Mouse (Mus musculus) midbrain, embryonic 12.5 days (tissue): ENCODE data around the gene Lmntd1. TPM values are rescaled to one million over a fixed set of nuclear protein-coding genes. Genes with fewer than 3 reads are reported as not detected.
A peak's percentile ranks its signal among the peaks of the same experiment; 100 is the strongest.

Experiments
- ATAC-seq: fragments of 200-750 bp; cut with Nextera tagmentation; 2 replicates; pipeline ENCODE4 v1.8.0; 2017; ENCODE audit warnings: low read depth, moderate TSS enrichment, moderate library complexity; ENCODE audit not compliant: low FRiP score
- H3K27ac ChIP-seq: fragments of 300-500 bp; sonication (generic); replicated peaks from 2 replicates; pipeline ENCODE4 v1.5.1; 2016; ENCODE audit warnings: mild to moderate bottlenecking
- H3K27me3 ChIP-seq: fragments of 300-500 bp; sonication (generic); 2 replicates; pipeline ENCODE4 v1.6.1; 2016; ENCODE audit warnings: mild to moderate bottlenecking
- H3K36me3 ChIP-seq: fragments of 300-500 bp; sonication (generic); 2 replicates; pipeline ENCODE4 v1.6.1; 2016
- H3K4me1 ChIP-seq: fragments of 300-500 bp; sonication (generic); 2 replicates; pipeline ENCODE4 v1.6.1; 2016
- H3K4me2 ChIP-seq: fragments of 300-500 bp; sonication (generic); replicated peaks from 2 replicates; pipeline ENCODE4 v1.6.1; 2016; ENCODE audit warnings: mild to moderate bottlenecking, moderate library complexity
- H3K4me3 ChIP-seq: fragments of 300-500 bp; sonication (generic); 2 replicates; pipeline ENCODE4 v1.5.1; 2016; ENCODE audit warnings: mild to moderate bottlenecking
- H3K9ac ChIP-seq: fragments of 300-500 bp; sonication (generic); replicated peaks from 2 replicates; pipeline ENCODE4 v1.6.1; 2016; ENCODE audit warnings: mild to moderate bottlenecking, moderate library complexity
- H3K9me3 ChIP-seq: fragments of 300-500 bp; sonication (generic); 2 replicates; pipeline ENCODE4 v1.6.1; 2016; ENCODE audit warnings: mild to moderate bottlenecking
- WGBS: fragments of 180-500 bp; shearing (Covaris S2); methylation state at CpG from one replicate; pipeline ENCODE4 v1.1.7; 2016; 5-methylcytosine and 5-hydroxymethylcytosine counted together
- polyA plus RNA-seq: library from polyadenylated mRNA; unstranded; fragments of >200 nt; fragmentation: Nextera tagmentation; extraction: Ambion mirVana; gene quantifications from 2 replicates; pipeline ENCODE4 v1.2.1, GENCODE M21; 2016

Lmntd1 gene
- polyA plus RNA-seq, 1 experiment from 2014 or later = 0.46 TPM

DNA sequence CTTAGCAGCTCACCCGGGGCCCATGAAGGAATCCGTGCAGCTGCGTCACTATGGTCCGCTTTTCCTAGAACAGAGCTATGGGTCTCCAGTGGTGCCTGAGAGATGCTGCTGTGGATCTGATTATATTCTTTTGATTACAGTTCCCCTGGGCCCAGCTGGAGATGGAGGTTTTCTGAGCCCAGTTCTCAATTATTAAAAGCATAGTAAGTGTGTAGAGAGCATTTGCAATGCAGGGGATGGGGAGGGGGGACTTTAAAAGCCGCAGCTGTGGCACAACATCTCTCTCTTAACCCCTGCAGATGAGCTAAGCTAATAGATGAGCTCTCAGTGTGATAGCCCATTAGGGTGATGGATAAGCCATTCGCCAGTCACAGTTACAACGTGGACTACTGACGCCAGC, 233.2 kb downstream of the Lmntd1 start:
- peaks cover 12% of the 10 kb centered on the region for H3K4me1 ChIP-seq
- H3K27me3 ChIP-seq = no peaks in the 10 kb centered on the region
- no peaks in the 10 kb centered on the region for H3K9me3 ChIP-seq
- peak; percentile 62 for ATAC-seq
- no peak overlapping the region for H3K4me2 ChIP-seq
- H3K9ac ChIP-seq = no peak overlapping the region
- H3K27ac ChIP-seq = 0 out of 2 replicates have a peak overlapping the region, but pooled peaks have one; percentile 52
- no peaks in the 10 kb centered on the region for H3K36me3 ChIP-seq
- WGBS = 70% methylated on average over 8 of the region's 8 CpGs
- no peak overlapping the region for H3K4me3 ChIP-seq

- peaks cover 12% of the 10 kb centered on the region for H3K4me1 ChIP-seq
- no peak overlapping the region for H3K27ac ChIP-seq
- no peak for ATAC-seq
- no peaks in the 10 kb centered on the region for H3K36me3 ChIP-seq
- no peak overlapping the region for H3K4me3 ChIP-seq
- no peak overlapping the region for H3K9ac ChIP-seq
- H3K4me2 ChIP-seq = no peak overlapping the region
- H3K27me3 ChIP-seq = no peaks in the 10 kb centered on the region
- H3K9me3 ChIP-seq = no peaks in the 10 kb centered on the region
- 33% methylated on average over 6 of the region's 6 CpGs for WGBS
Observed at GRCm38 (mm10) chr6:145379175-145379574, 234.9 kb downstream of the Lmntd1 start.

GRCm38 (mm10) chr6:145378689-145379088, 235.4 kb downstream of the Lmntd1 start:
- no peak overlapping the region for H3K4me3 ChIP-seq
- H3K4me2 ChIP-seq = no peak overlapping the region
- peaks cover 16% of the 10 kb centered on the region for H3K4me1 ChIP-seq
- no peaks in the 10 kb centered on the region for H3K27me3 ChIP-seq
- no peaks in the 10 kb centered on the region for H3K9me3 ChIP-seq
- no peak overlapping the region for H3K27ac ChIP-seq
- H3K36me3 ChIP-seq = no peaks in the 10 kb centered on the region
- WGBS = 68% methylated on average over 4 of the region's 4 CpGs
- H3K9ac ChIP-seq = no peak overlapping the region
- ATAC-seq = no peak

- no peak for ATAC-seq
- Histone ChIP-seq H3K36me3 (no peaks in the 10 kb centered on the region), H3K27me3 (no peaks in the 10 kb centered on the region), H3K4me3 (no peak overlapping the region), H3K4me2 (no peak overlapping the region), H3K9me3 (no peaks in the 10 kb centered on the region), H3K9ac (no peak overlapping the region), H3K4me1 (peaks cover 15% of the 10 kb centered on the region), H3K27ac (no peak overlapping the region)
- WGBS = 73% methylated on average over 2 of the region's 2 CpGs
Observed at GRCm38 (mm10) chr6:145374372-145374771, 239.7 kb downstream of the Lmntd1 start.

GRCm38 (mm10) chr6:145373712-145374221, 240.4 kb downstream of the Lmntd1 start:
- 47% methylated on average over 7 of the region's 7 CpGs for WGBS
- Histone ChIP-seq H3K36me3 (no peaks in the 10 kb centered on the region), H3K4me2 (no peak overlapping the region), H3K9me3 (no peaks in the 10 kb centered on the region), H3K4me3 (no peak overlapping the region), H3K4me1 (peaks cover 9% of the 10 kb centered on the region), H3K27ac (no peak overlapping the region), H3K27me3 (no peaks in the 10 kb centered on the region), H3K9ac (no peak overlapping the region)
- ATAC-seq = no peak

DNA sequence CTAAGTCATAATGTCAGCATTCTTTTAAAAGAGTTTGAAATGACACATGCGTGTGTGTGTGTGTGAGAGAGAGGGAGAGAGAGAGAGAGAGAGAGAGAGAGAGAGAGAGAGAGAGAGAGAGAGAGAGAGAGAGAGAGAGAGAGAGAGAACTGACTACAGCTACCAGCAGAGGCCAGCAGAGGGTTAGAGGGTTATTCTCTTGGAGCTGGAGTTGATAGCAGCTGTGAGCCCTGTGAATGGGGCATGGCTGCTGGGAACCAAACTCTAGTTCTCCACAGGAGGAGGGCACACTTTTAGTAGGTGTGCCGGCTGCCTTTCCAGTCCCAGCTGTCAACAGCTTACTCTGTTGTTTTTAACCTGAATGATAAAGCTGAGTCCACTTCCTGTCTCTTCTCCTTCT, 242.1 kb downstream of the Lmntd1 start:
- no peak for ATAC-seq
- no peak overlapping the region for H3K9ac ChIP-seq
- WGBS = 55% methylated on average over 2 of the region's 2 CpGs
- H3K4me3 ChIP-seq = no peak overlapping the region
- 0 out of 2 replicates have a peak, but pooled peaks cover 5% of the 10 kb centered on the region for H3K4me1 ChIP-seq
- H3K27ac ChIP-seq = no peak overlapping the region
- H3K27me3 ChIP-seq = no peaks in the 10 kb centered on the region
- no peaks in the 10 kb centered on the region for H3K9me3 ChIP-seq
- H3K4me2 ChIP-seq = no peak overlapping the region
- H3K36me3 ChIP-seq = no peaks in the 10 kb centered on the region

DNA sequence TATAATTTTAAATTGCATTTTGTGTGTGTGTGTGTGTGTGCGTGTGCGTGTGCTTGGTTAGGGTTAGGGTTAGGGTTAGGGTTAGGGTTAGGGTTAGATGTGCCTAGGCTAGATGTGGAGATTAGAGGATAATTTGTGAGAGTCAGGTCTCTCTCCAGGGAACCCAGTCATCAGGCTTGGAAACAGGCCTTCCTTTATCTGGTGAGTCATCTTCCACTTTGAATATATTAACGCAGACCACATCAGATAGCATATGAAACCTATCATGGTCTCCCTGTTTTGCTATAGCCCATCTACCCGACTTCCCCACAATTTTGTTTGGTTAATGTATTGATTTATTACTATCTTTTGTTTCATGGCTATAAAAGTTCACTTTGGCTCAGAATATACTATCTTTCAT, 242.5 kb downstream of the Lmntd1 start:
- ATAC-seq = no peak
- H3K27ac ChIP-seq = no peak overlapping the region
- H3K27me3 ChIP-seq = no peaks in the 10 kb centered on the region
- H3K9me3 ChIP-seq = no peaks in the 10 kb centered on the region
- WGBS = 88% methylated on average over 4 of the region's 4 CpGs
- no peak overlapping the region for H3K4me3 ChIP-seq
- no peak overlapping the region for H3K9ac ChIP-seq
- H3K4me2 ChIP-seq = no peak overlapping the region
- no peaks in the 10 kb centered on the region for H3K36me3 ChIP-seq
- 0 out of 2 replicates have a peak, but pooled peaks cover 5% of the 10 kb centered on the region for H3K4me1 ChIP-seq

GRCm38 (mm10) chr6:145370302-145370701, 243.8 kb downstream of the Lmntd1 start:
- H3K36me3 ChIP-seq = no peaks in the 10 kb centered on the region
- no peak overlapping the region for H3K27ac ChIP-seq
- H3K4me1 ChIP-seq = 0 out of 2 replicates have a peak, but pooled peaks cover 5% of the 10 kb centered on the region
- H3K9me3 ChIP-seq = no peaks in the 10 kb centered on the region
- no peak for ATAC-seq
- H3K9ac ChIP-seq = no peak overlapping the region
- no peak overlapping the region for H3K4me3 ChIP-seq
- H3K27me3 ChIP-seq = no peaks in the 10 kb centered on the region
- 76% methylated on average over 3 of the region's 3 CpGs for WGBS
- H3K4me2 ChIP-seq = no peak overlapping the region

GRCm38 (mm10) chr6:145369290-145369689, 244.8 kb downstream of the Lmntd1 start:
- Histone ChIP-seq H3K9ac (no peak overlapping the region), H3K9me3 (no peaks in the 10 kb centered on the region), H3K27me3 (no peaks in the 10 kb centered on the region), H3K4me2 (no peak overlapping the region), H3K4me3 (no peak overlapping the region), H3K36me3 (no peaks in the 10 kb centered on the region), H3K4me1 (0 out of 2 replicates have a peak, but pooled peaks cover 5% of the 10 kb centered on the region), H3K27ac (no peak overlapping the region)
- ATAC-seq = no peak
- WGBS = 76% methylated on average over 4 of the region's 4 CpGs

DNA sequence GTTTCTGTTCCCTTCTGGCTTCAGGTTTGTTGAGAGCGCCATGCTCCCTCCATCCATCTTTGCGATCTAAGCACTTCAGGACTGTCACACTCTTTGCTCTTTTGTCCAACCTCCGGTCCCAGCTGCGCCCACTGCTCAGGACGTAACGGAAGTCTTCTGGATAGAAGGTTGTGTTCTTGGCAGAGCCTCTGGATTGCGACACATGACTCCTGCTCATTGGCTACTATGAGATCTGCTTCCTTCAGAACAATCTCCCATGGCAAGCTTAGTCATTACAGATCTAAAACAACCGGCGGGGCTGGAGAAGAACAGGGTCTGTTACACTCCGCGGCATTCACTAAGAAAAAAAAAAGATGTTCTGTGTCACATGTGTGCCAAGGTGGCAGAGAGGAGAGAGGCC, 247.6 kb downstream of the Lmntd1 start:
- H3K9ac ChIP-seq = no peak overlapping the region
- H3K9me3 ChIP-seq = no peaks in the 10 kb centered on the region
- no peaks in the 10 kb centered on the region for H3K36me3 ChIP-seq
- ATAC-seq = no peak
- H3K4me3 ChIP-seq = no peak overlapping the region
- H3K27ac ChIP-seq = no peak overlapping the region
- H3K4me2 ChIP-seq = no peak overlapping the region
- no peaks in the 10 kb centered on the region for H3K27me3 ChIP-seq
- H3K4me1 ChIP-seq = no peaks in the 10 kb centered on the region
- 94% methylated on average over 11 of the region's 11 CpGs for WGBS

DNA sequence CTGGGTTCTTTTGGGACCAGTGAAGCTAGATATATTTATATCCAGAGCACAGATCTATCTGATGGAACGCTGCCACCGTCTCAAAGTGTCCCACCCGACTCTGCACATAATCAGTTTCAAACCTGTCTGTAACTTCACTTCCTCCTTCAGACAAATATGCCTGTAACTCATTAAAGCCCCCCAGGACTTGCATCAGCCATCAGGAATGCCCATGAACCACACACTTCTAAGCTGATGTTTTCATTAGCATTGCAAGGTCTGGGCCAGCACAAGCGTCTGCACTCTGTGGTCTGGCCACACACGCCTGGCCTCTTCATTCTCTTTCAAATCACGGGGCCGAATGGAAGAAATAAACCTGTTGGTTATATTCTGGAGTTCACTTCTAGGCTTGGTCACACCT, 250.4 kb downstream of the Lmntd1 start:
- WGBS = 76% methylated on average over 7 of the region's 7 CpGs
- ATAC-seq = no peak

GRCm38 (mm10) chr6:145361109-145361694, 252.9 kb downstream of the Lmntd1 start:
- Histone ChIP-seq H3K27me3 (no peaks in the 10 kb centered on the region), H3K4me2 (no peak overlapping the region), H3K4me3 (no peak overlapping the region), H3K27ac (no peak overlapping the region), H3K36me3 (no peaks in the 10 kb centered on the region), H3K9me3 (no peaks in the 10 kb centered on the region), H3K9ac (no peak overlapping the region), H3K4me1 (peaks cover 3% of the 10 kb centered on the region; the same call in 1 of the 2 replicates)
- 70% methylated on average over 12 of the region's 12 CpGs for WGBS
- no peak for ATAC-seq

More for the DNA sequence above, 250.4 kb downstream of the Lmntd1 start:
- Histone ChIP-seq H3K4me1 (peaks cover 3% of the 10 kb centered on the region; the same call in 1 of the 2 replicates), H3K27ac (no peak overlapping the region), H3K4me3 (no peak overlapping the region), H3K36me3 (no peaks in the 10 kb centered on the region), H3K27me3 (no peaks in the 10 kb centered on the region), H3K9ac (no peak overlapping the region), H3K9me3 (no peaks in the 10 kb centered on the region), H3K4me2 (no peak overlapping the region)
